Mouse (Mus musculus): ENCODE results near the gene Pxk. TPM values are rescaled to one million over a fixed set of nuclear protein-coding genes. Genes with fewer than 3 reads are reported as not detected.

The Pxk gene
- polyA plus RNA-seq, 1 experiment from 2014 or later, result 66.0 TPM

DNA sequence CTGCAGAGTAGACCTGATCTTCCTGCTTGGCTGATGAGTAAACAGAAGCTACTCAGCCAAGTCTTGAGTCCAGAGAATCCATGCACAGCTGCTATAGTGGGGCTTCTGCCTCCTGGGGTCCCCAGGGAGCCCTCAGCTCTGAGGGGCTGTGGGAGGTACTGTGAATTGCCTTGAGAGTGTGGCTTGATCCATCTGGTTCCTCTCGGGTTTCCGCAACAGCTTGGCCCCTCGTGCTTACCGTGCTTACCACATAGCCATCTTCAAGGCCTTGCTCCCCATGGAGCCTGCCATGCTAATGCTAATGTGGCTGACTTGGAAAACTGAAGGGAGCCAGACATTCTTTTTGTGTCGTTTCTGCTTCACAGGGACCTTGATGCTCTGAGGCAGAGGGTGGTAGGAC lies 109.1 kb downstream of the Pxk start:
- H3K4me3 ChIP-seq (replicated peaks; ENCODE audit: low read length), result no peak overlapping the region
- DNase-seq (ENCODE audit: low spot score), result no peak
- no peaks in the 10 kb centered on the region for H3K4me1 ChIP-seq (replicated peaks; ENCODE audit: control insufficient read depth, insufficient read depth, low read length)
- H3K9me3 ChIP-seq (ENCODE audit: control insufficient read depth, low read length), result no peaks in the 10 kb centered on the region
- H3K9ac ChIP-seq, result no peak overlapping the region
- 12% methylated on average over 5 of the region's 5 CpGs for WGBS
- no peak overlapping the region for H3K27ac ChIP-seq
- no peaks in the 10 kb centered on the region for H3K27me3 ChIP-seq (ENCODE audit: control insufficient read depth, insufficient read depth, low read length)
- peak; percentile 33; the same call in 1 of the 2 replicates for ATAC-seq (ENCODE audit: low FRiP score)
- no peak overlapping the region for H3K4me2 ChIP-seq (replicated peaks)
- H3K36me3 ChIP-seq (replicated peaks; ENCODE audit: control insufficient read depth, insufficient read depth), result no peaks in the 10 kb centered on the region

DNA sequence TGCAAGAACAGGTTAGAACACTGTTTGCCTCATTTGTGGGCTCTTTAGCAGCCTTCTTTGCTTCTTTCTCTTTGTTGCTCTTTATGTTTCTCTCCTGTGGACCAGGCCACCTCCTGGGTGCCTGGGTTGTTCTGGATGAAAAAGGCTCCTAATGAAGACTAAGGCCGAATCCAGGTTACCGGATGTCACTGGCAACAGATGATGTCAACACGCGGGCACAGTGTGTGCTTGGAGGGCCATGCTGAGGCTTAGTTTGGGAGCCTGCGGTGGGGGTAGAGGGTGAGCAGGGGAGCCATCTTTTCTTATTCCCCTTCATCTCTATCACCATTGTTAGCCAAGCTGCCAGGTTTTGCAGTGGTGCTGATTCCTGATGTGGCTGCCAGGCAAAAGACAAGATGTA lies 109.5 kb downstream of the Pxk start:
- Histone ChIP-seq H3K4me3 (replicated peaks; ENCODE audit: low read length) (no peak overlapping the region), H3K27ac (no peak overlapping the region), H3K9me3 (ENCODE audit: control insufficient read depth, low read length) (no peaks in the 10 kb centered on the region), H3K27me3 (ENCODE audit: control insufficient read depth, insufficient read depth, low read length) (no peaks in the 10 kb centered on the region), H3K4me1 (replicated peaks; ENCODE audit: control insufficient read depth, insufficient read depth, low read length) (no peaks in the 10 kb centered on the region), H3K4me2 (replicated peaks) (no peak overlapping the region), H3K9ac (no peak overlapping the region), H3K36me3 (replicated peaks; ENCODE audit: control insufficient read depth, insufficient read depth) (no peaks in the 10 kb centered on the region)
- ATAC-seq (ENCODE audit: low FRiP score), result no peak
- no peak for DNase-seq (ENCODE audit: low spot score)
- 47% methylated on average over 5 of the region's 5 CpGs for WGBS

DNA sequence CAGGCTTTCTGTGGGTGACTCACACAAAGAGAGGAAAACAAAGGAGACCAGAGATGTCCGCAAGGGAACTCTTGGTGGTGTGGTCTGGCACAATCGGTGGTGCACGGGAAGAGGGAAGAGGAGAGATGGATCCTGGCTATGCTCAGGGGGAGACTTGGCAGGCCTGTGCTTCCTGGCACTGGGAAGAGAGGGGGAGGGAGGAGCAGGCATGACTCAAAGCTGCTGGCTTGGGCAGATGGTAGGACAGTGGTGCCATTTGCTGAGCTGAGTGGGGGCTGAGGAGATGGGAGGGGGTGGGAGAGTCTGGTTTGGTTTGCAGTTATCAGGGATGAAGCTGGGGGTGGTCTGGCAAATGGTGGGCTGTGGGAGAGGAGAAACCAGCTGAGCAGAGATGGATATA lies 110.9 kb downstream of the Pxk start:
- H3K27ac ChIP-seq, result no peak overlapping the region
- 54% methylated on average over 3 of the region's 3 CpGs for WGBS
- DNase-seq (ENCODE audit: low spot score) (no peak), ATAC-seq (ENCODE audit: low FRiP score) (no peak)
- no peaks in the 10 kb centered on the region for H3K36me3 ChIP-seq (replicated peaks; ENCODE audit: control insufficient read depth, insufficient read depth)
- H3K4me1 ChIP-seq (replicated peaks; ENCODE audit: control insufficient read depth, insufficient read depth, low read length), result no peaks in the 10 kb centered on the region
- H3K9ac ChIP-seq, result no peak overlapping the region
- no peak overlapping the region for H3K4me2 ChIP-seq (replicated peaks)
- H3K27me3 ChIP-seq (ENCODE audit: control insufficient read depth, insufficient read depth, low read length), result no peaks in the 10 kb centered on the region
- no peaks in the 10 kb centered on the region for H3K9me3 ChIP-seq (ENCODE audit: control insufficient read depth, low read length)
- H3K4me3 ChIP-seq (replicated peaks; ENCODE audit: low read length), result no peak overlapping the region

DNA sequence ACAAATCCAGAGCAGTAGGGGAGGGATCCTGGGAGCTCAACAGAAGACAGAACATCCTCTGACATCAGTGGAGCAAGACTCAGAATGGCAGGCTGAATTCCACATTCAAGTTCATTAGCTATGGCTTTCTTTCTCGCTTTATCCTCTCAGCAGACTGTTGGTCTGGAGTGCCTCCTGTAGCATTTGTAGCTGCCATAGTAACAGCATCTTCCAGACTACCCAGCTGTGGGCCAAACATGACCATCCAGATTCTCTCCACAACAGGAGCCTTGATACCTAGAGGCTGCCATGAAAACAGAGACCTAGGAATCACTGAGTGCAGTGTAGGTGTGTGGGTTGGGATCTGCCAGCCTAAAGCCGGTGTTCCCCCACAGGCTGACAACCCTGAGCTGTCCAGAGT lies 111.9 kb downstream of the Pxk start:
- DNase-seq (ENCODE audit: low spot score), result no peak
- Histone ChIP-seq H3K9me3 (ENCODE audit: control insufficient read depth, low read length) (no peaks in the 10 kb centered on the region), H3K4me3 (replicated peaks; ENCODE audit: low read length) (no peak overlapping the region), H3K36me3 (replicated peaks; ENCODE audit: control insufficient read depth, insufficient read depth) (no peaks in the 10 kb centered on the region), H3K4me1 (replicated peaks; ENCODE audit: control insufficient read depth, insufficient read depth, low read length) (peaks cover 3% of the 10 kb centered on the region), H3K4me2 (replicated peaks) (no peak overlapping the region), H3K27me3 (ENCODE audit: control insufficient read depth, insufficient read depth, low read length) (no peaks in the 10 kb centered on the region), H3K27ac (no peak overlapping the region), H3K9ac (no peak overlapping the region)
- no peak for ATAC-seq (ENCODE audit: low FRiP score)
- 83% methylated on average over 2 of the region's 2 CpGs for WGBS

DNA sequence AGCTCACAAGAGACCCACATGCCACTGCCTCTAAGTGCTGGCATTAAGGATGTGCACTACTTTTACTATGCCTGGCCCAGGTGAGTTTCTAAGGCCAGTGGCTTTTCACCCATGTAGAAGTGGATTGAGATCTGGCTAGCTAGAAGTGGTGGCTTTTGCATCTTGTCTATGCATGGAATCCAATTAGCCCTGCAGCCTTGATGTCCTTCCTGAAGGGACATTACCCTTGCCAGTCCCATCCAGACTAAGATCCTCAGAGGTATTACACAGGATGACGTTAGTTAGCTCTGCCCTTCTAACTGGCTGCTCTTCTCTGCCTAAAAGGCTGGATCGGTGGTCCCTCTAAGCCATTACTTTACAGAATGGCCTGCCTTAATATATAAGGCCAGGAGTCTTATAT lies 115.0 kb downstream of the Pxk start:
- no peak overlapping the region for H3K4me2 ChIP-seq (replicated peaks)
- H3K36me3 ChIP-seq (replicated peaks; ENCODE audit: control insufficient read depth, insufficient read depth), result no peaks in the 10 kb centered on the region
- H3K4me1 ChIP-seq (replicated peaks; ENCODE audit: control insufficient read depth, insufficient read depth, low read length), result peaks cover 17% of the 10 kb centered on the region
- WGBS, result 82% methylated on average over 2 of the region's 2 CpGs
- H3K4me3 ChIP-seq (replicated peaks; ENCODE audit: low read length), result no peak overlapping the region
- H3K9ac ChIP-seq, result no peak overlapping the region
- ATAC-seq (ENCODE audit: low FRiP score), result no peak
- peaks cover 12% of the 10 kb centered on the region for H3K27me3 ChIP-seq (ENCODE audit: control insufficient read depth, insufficient read depth, low read length)
- no peaks in the 10 kb centered on the region for H3K9me3 ChIP-seq (ENCODE audit: control insufficient read depth, low read length)
- no peak for DNase-seq (ENCODE audit: low spot score)
- no peak overlapping the region for H3K27ac ChIP-seq

DNA sequence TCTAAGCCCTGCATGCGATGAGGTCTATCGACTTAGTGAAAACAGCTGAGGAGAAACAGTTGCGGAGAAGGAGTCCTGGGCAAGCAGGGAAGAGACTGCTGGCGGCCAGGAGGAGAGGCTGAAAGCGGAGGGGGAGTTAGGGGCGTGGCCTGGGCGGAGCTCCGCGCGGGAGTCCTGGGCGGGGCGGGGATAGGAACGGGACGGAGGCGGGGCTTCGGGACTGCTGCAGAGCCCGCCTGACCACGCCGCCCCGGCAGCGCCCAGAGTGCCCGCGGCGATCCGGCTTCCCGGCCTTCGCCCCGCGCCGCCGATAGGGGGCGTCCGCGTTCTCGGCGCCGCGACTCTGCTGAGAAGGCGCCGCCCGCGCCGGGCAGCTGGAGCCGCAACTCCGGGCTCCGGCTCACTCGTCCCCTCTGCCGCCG lies 115.8 kb downstream of the Pxk start, which contains the start of gene Kctd6:
Gene Kctd6, plus strand, starts transcription at position 338 of the 422 bp plus-strand sequence.
- Histone ChIP-seq H3K4me3 (replicated peaks; ENCODE audit: low read length) (peak within 1 kb of the TSS; percentile 50), H3K4me2 (replicated peaks) (peak within 1 kb of the TSS; percentile 69), H3K36me3 (replicated peaks; ENCODE audit: control insufficient read depth, insufficient read depth) (no peaks in the 10 kb centered on the region), H3K9me3 (ENCODE audit: control insufficient read depth, low read length) (no peaks in the 10 kb centered on the region), H3K4me1 (replicated peaks; ENCODE audit: control insufficient read depth, insufficient read depth, low read length) (peaks cover 23% of the 10 kb centered on the region), H3K27me3 (ENCODE audit: control insufficient read depth, insufficient read depth, low read length) (peaks cover 12% of the 10 kb centered on the region), H3K9ac (peak within 1 kb of the TSS; percentile 78), H3K27ac (peak within 1 kb of the TSS; percentile 93)
- DNase-seq (ENCODE audit: low spot score) (peak; percentile 95), ATAC-seq (ENCODE audit: low FRiP score) (peak; percentile 97)
- WGBS, result 0% methylated on average over 25 of the region's 49 CpGs

Other genes starting within 250 kb of the Pxk start
- 0.44 and 0.51 TPM in 2 replicates for gene Gm45521, start 140.9 kb upstream of the Pxk start, polyA plus RNA-seq (2014; fragmentation: Nextera tagmentation; extraction: Ambion mirVana)
- 0.09 TPM in 1 of 2 replicates, not detected in the other for gene Dnase1l3, start 103.6 kb upstream of the Pxk start, polyA plus RNA-seq (2014; fragmentation: Nextera tagmentation; extraction: Ambion mirVana)
- 35.7 and 37.0 TPM in 2 replicates for gene Abhd6, start 95.3 kb upstream of the Pxk start, polyA plus RNA-seq (2014; fragmentation: Nextera tagmentation; extraction: Ambion mirVana)
- 45.0 and 50.9 TPM in 2 replicates for gene Rpp14, start 17.8 kb upstream of the Pxk start, polyA plus RNA-seq (2014; fragmentation: Nextera tagmentation; extraction: Ambion mirVana)
- 271 and 280 TPM in 2 replicates for gene Pdhb, start 74.8 kb downstream of the Pxk start, polyA plus RNA-seq (2014; fragmentation: Nextera tagmentation; extraction: Ambion mirVana)
- 14.5 and 16.2 TPM in 2 replicates for gene Kctd6, start 115.9 kb downstream of the Pxk start, polyA plus RNA-seq (2014; fragmentation: Nextera tagmentation; extraction: Ambion mirVana)
- not detected in 2 replicates for gene Acox2, start 161.1 kb downstream of the Pxk start, polyA plus RNA-seq (2014; fragmentation: Nextera tagmentation; extraction: Ambion mirVana)
- gene Fam107a, start 219.8 kb downstream of the Pxk start, polyA plus RNA-seq (2014; fragmentation: Nextera tagmentation; extraction: Ambion mirVana), result 0.16 and 0.47 TPM in 2 replicates